ENCODE assay signal across 9 mouse cellular contexts in genomic region chr5:25436081-25436480, GRCm38 (mm10).
DNase-seq lines count a peak whose midpoint lies in the region; ATAC-seq and TF ChIP-seq lines count a peak whose summit lies in the region.
"Had no signal": no experiment of that assay in that cellular context is flagged by ENCODE, and none has a peak within 500 bp of the region (broad histone marks: within the 10 kb centered on the region; RNA-seq: fewer than 3 reads in every experiment).

No protein-coding gene starts in this region.

- no peak overlapping the region for H3K4me3 ChIP-seq in kidney, embryonic 14.5 days (ENCODE audit: low read length)
- H3K4me3 ChIP-seq in lung, embryonic 14.5 days (ENCODE audit: low read depth, low read length), result no peak overlapping the region
- H3K4me3 ChIP-seq: heart, embryonic 13.5 days; stomach, embryonic 15.5 days had no signal

- H3K9ac ChIP-seq in kidney, embryonic 14.5 days (ENCODE audit: low read depth, low read length), result no peak overlapping the region
- no peak overlapping the region for H3K9ac ChIP-seq in lung, embryonic 14.5 days
- H3K9ac ChIP-seq: heart, embryonic 13.5 days; stomach, embryonic 15.5 days had no signal

- DNase-seq in CD8-positive naive resting alpha-beta T cell, adult 2 months (ENCODE audit: low read depth in 2 of 2, low spot score in 2 of 2), result peak; percentile 35 to 68
- peak; percentile 87 for DNase-seq in NIH3T3 (ENCODE audit: low read depth)
- DNase-seq in cerebellum, adult 9-10 months, result peak; percentile 70
- DNase-seq in gastrocnemius, postnatal 14 days, result peak; percentile 38
- peak; percentile 88 for DNase-seq in lung, embryonic 14.5 days
- peak; percentile 53 for DNase-seq in retina, adult 2 months (ENCODE audit: low read depth, low spot score)

- peak; percentile 66 for TF ChIP-seq CTCF in lung, embryonic 14.5 days (IDR thresholded peaks at IDR 0.05; ENCODE audit: low read depth)

- ATAC-seq in kidney, embryonic 14.5 days (ENCODE audit: low FRiP score, low TSS enrichment), result 0 out of 2 replicates have a peak, but pooled peaks have one; percentile 39
- ATAC-seq in lung, embryonic 14.5 days (ENCODE audit: insufficient read depth), result peak; percentile 47; the same call in 1 of the 2 replicates

- H3K4me1 ChIP-seq in kidney, embryonic 14.5 days (ENCODE audit: control insufficient read depth, insufficient read depth, low read length), result no peaks in the 10 kb centered on the region
- no peaks in the 10 kb centered on the region for H3K4me1 ChIP-seq in lung, embryonic 14.5 days (ENCODE audit: insufficient read depth)
- H3K4me1 ChIP-seq: heart, embryonic 13.5 days; stomach, embryonic 15.5 days had no signal

- H3K36me3 ChIP-seq in kidney, embryonic 14.5 days (ENCODE audit: control insufficient read depth, insufficient read depth, low read length), result no peaks in the 10 kb centered on the region
- no peaks in the 10 kb centered on the region for H3K36me3 ChIP-seq in lung, embryonic 14.5 days (ENCODE audit: insufficient read depth)
- H3K36me3 ChIP-seq: heart, embryonic 13.5 days; stomach, embryonic 15.5 days had no signal

- intact Hi-C loops in gastrocnemius, postnatal 14 days (cut with DNase I; ENCODE audit: low total_unique reads), result no loop called here

- no peaks in the 10 kb centered on the region for H3K27me3 ChIP-seq in kidney, embryonic 14.5 days (ENCODE audit: control insufficient read depth, insufficient read depth, low read length)
- no peaks in the 10 kb centered on the region for H3K27me3 ChIP-seq in lung, embryonic 14.5 days (ENCODE audit: insufficient read depth, low read length)
- H3K27me3 ChIP-seq: heart, embryonic 13.5 days; stomach, embryonic 15.5 days had no signal

- H3K4me2 ChIP-seq in kidney, embryonic 14.5 days (replicated peaks; ENCODE audit: low read depth, low read length), result no peak overlapping the region
- no peak overlapping the region for H3K4me2 ChIP-seq in lung, embryonic 14.5 days
- H3K4me2 ChIP-seq: heart, embryonic 13.5 days; stomach, embryonic 15.5 days had no signal

- 27% methylated on average over 3 of the region's 3 CpGs for WGBS in kidney, embryonic 14.5 days
- 16% methylated on average over 3 of the region's 3 CpGs for WGBS in lung, embryonic 14.5 days

- H3K9me3 ChIP-seq in kidney, embryonic 14.5 days (ENCODE audit: control insufficient read depth, low read length), result no peaks in the 10 kb centered on the region
- H3K9me3 ChIP-seq in lung, embryonic 14.5 days (ENCODE audit: low read depth, low read length), result no peaks in the 10 kb centered on the region; the same call in 1 of the 2 replicates
- H3K9me3 ChIP-seq: heart, embryonic 13.5 days; stomach, embryonic 15.5 days had no signal

- no peak overlapping the region for H3K27ac ChIP-seq in kidney, embryonic 14.5 days (ENCODE audit: low read depth, low read length)
- H3K27ac ChIP-seq in lung, embryonic 14.5 days (ENCODE audit: low read depth), result no peak overlapping the region
- H3K27ac ChIP-seq: heart, embryonic 13.5 days; stomach, embryonic 15.5 days had no signal

Comparison
In these comparisons a context has a peak if more than half of its experiments do, and no peak if none do; other contexts are left out.
1. DNase-seq: peak in every context shown above with its lines; median percentile 88 in lung, embryonic 14.5 days; 87 in NIH3T3; 70 in cerebellum, adult 9-10 months; 53 in retina, adult 2 months; 52 in CD8-positive naive resting alpha-beta T cell, adult 2 months; 38 in gastrocnemius, postnatal 14 days.